Mouse (Mus musculus): Measurements from ENCODE around the gene Gm49027. TPM values are rescaled to one million over a fixed set of nuclear protein-coding genes. Genes with fewer than 3 reads are reported as not detected.

The Gm49027 gene
- polyA plus RNA-seq (2014; fragmentation: Nextera tagmentation; extraction: Ambion mirVana), result 0.27 TPM in 1 of 2 replicates, not detected in the other

DNA sequence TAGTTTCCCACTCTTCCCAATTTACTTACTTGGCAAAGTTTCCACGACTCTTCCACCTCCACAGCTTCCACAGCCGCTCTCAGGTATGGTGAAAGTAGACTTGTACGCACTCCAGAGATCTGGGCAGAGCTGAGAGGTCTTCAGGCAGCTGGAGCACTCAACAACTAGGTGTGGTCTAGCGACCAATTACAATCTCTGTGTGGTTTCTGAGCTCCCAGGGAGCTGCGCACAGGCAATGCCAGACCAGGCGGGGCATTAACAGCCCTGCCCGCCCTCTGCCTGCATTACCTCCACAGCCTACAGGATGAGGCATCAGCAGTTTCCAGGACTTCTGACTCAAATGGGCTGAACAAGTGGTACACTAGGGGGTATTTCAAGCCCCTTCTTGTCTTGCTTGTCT, at the start of gene Gm49027:
Gene Gm49027, minus strand, starts transcription at position 208 of the 400 bp plus-strand sequence.
- DNase-seq (ENCODE audit: low spot score) (no peak), ATAC-seq (ENCODE audit: insufficient read depth, low FRiP score, low TSS enrichment) (no peak)
- H3K4me1 ChIP-seq (ENCODE audit: control insufficient read depth, insufficient read depth, low read length), result peaks cover 5% of the 10 kb centered on the region; the same call in 1 of the 2 replicates
- H3K36me3 ChIP-seq (ENCODE audit: control insufficient read depth, insufficient read depth, low read length), result peaks cover 2% of the 10 kb centered on the region
- peak within 1 kb of the TSS; percentile 72 for H3K4me2 ChIP-seq (ENCODE audit: low read depth)
- WGBS, result 86% methylated on average over 7 of the region's 7 CpGs
- H3K4me3 ChIP-seq (ENCODE audit: low read depth, low read length), result peak within 1 kb of the TSS; percentile 95
- H3K9ac ChIP-seq (ENCODE audit: low read length), result peak within 1 kb of the TSS; percentile 48
- H3K9me3 ChIP-seq (ENCODE audit: control insufficient read depth, low read length), result no peaks in the 10 kb centered on the region
- H3K27me3 ChIP-seq (ENCODE audit: control insufficient read depth, insufficient read depth, low read length), result no peaks in the 10 kb centered on the region
- peak within 1 kb of the TSS; percentile 29; the same call in 1 of the 2 replicates for H3K27ac ChIP-seq (ENCODE audit: low read depth, low read length)

DNA sequence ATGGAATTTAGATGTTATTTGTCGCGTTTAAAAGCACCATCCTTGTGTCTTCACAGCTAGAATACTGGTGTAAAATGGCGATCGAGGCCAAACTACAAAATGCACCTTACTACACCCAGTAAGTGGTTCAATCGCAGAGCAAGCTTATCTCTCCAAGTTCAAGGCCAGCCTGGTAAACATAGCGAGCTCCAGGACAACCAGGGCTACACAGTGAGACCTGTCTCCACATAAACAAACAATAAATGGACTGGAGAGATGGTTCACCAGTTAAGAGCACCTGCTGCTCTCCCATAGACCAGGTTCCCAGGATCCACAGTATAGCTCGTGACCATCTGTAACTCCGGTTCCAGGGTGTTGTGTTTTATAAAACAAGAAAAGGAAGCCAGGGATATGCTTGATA, 48.1 kb upstream of the Gm49027 start:
- no peaks in the 10 kb centered on the region for H3K36me3 ChIP-seq (ENCODE audit: control insufficient read depth, insufficient read depth, low read length)
- no peak overlapping the region for H3K9ac ChIP-seq (ENCODE audit: low read length)
- no peak overlapping the region for H3K27ac ChIP-seq (ENCODE audit: low read depth, low read length)
- peak overlapping the region; percentile 72 for H3K4me3 ChIP-seq (ENCODE audit: low read depth, low read length)
- H3K4me1 ChIP-seq (ENCODE audit: control insufficient read depth, insufficient read depth, low read length), result peaks cover 9% of the 10 kb centered on the region
- no peaks in the 10 kb centered on the region for H3K9me3 ChIP-seq (ENCODE audit: control insufficient read depth, low read length)
- no peak for DNase-seq (ENCODE audit: low spot score)
- H3K4me2 ChIP-seq (ENCODE audit: low read depth), result peak overlapping the region; percentile 16; the same call in 1 of the 2 replicates
- 66% methylated on average over 8 of the region's 8 CpGs for WGBS
- H3K27me3 ChIP-seq (ENCODE audit: control insufficient read depth, insufficient read depth, low read length), result no peaks in the 10 kb centered on the region
- ATAC-seq (ENCODE audit: insufficient read depth, low FRiP score, low TSS enrichment), result no peak

- ATAC-seq (ENCODE audit: insufficient read depth, low FRiP score, low TSS enrichment) (peak; percentile 87), DNase-seq (ENCODE audit: low spot score) (peak; percentile 99)
- H3K36me3 ChIP-seq (ENCODE audit: control insufficient read depth, insufficient read depth, low read length), result no peaks in the 10 kb centered on the region
- H3K4me3 ChIP-seq (ENCODE audit: low read depth, low read length), result peak within 1 kb of the TSS; percentile 72
- peak within 1 kb of the TSS; percentile 87 for H3K4me2 ChIP-seq (ENCODE audit: low read depth)
- H3K27ac ChIP-seq (ENCODE audit: low read depth, low read length), result no peak within 1 kb of the TSS
- WGBS, result under 1% methylated on average over 54 of the region's 54 CpGs
- H3K9ac ChIP-seq (ENCODE audit: low read length), result peak within 1 kb of the TSS; percentile 68
- H3K27me3 ChIP-seq (ENCODE audit: control insufficient read depth, insufficient read depth, low read length), result no peaks in the 10 kb centered on the region
- peaks cover 9% of the 10 kb centered on the region for H3K4me1 ChIP-seq (ENCODE audit: control insufficient read depth, insufficient read depth, low read length)
- no peaks in the 10 kb centered on the region for H3K9me3 ChIP-seq (ENCODE audit: control insufficient read depth, low read length)
Observed at GRCm38 (mm10) chr5:123572357-123573186, 47.3 kb upstream of the Gm49027 start, which contains the start of gene Vps33a. TSS of gene Vps33a (minus strand) at chr5:123573038.

DNA sequence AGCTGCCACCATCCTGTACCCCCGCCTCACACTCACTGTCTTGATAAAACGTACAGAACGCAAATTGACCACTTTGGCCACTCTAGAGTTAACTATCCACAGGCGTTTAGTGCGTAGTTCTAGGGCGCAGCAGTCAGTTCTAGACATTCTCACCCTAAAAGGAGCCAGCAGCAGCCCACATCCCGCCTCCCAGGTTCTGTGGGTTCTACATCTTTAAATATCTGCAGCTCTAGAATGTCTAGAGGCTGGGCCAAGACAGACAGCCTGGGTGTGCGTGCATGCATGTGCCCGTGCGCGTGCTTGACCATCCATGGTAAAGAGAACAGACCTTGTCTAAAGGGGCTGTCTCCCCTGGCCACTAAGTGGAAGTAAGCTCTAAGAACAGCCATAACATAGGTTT, 35.8 kb upstream of the Gm49027 start:
- H3K27ac ChIP-seq (ENCODE audit: low read depth, low read length), result no peak overlapping the region
- no peak overlapping the region for H3K9ac ChIP-seq (ENCODE audit: low read length)
- H3K36me3 ChIP-seq (ENCODE audit: control insufficient read depth, insufficient read depth, low read length), result no peaks in the 10 kb centered on the region; the same call in 1 of the 2 replicates
- H3K9me3 ChIP-seq (ENCODE audit: control insufficient read depth, low read length), result no peaks in the 10 kb centered on the region
- H3K27me3 ChIP-seq (ENCODE audit: control insufficient read depth, insufficient read depth, low read length), result no peaks in the 10 kb centered on the region
- H3K4me1 ChIP-seq (ENCODE audit: control insufficient read depth, insufficient read depth, low read length), result no peaks in the 10 kb centered on the region
- ATAC-seq (ENCODE audit: insufficient read depth, low FRiP score, low TSS enrichment), result no peak
- WGBS, result 95% methylated on average over 11 of the region's 11 CpGs
- no peak overlapping the region for H3K4me2 ChIP-seq (ENCODE audit: low read depth)
- no peak overlapping the region for H3K4me3 ChIP-seq (ENCODE audit: low read depth, low read length)
- no peak for DNase-seq (ENCODE audit: low spot score)

DNA sequence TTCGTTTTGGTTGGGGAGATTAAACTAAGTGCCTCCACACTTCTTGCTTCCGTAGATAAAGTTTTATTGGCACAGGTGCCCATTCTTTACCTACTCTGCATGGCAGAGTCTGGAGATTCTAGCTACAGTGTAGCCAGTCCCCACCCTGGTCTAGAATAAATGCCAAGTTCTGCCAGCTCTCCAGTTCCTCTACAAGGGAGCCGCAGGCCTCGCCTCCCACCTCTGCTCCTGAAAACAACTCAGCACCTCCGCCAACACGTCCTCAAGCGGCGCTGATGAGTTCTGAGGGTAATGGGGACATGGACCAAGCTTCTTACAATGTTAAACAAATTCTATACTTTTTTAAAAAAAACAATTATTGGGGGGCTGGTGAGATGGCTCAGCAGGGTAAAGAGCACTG, 34.3 kb upstream of the Gm49027 start:
- no peaks in the 10 kb centered on the region; the same call in 1 of the 2 replicates for H3K36me3 ChIP-seq (ENCODE audit: control insufficient read depth, insufficient read depth, low read length)

DNA sequence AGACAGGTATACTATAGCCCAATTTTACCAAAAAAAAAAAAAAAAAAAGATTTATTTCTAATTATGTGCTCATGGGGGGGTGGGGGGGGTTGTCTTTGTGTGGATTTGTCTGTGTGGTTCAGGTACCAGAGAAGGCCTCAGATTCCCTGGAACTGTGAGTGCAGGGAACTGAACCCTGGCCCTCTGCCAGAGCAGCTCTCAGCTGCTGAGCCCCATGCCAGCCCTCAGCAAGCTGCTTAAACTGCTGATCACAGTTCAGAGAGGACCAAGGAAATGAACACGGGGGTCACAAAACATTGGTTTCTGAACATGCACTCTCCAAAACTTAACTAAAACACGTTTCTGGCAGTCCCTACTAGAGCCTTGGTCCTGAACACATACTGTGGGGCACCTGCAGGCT, 31.2 kb upstream of the Gm49027 start:
- ATAC-seq (ENCODE audit: insufficient read depth, low FRiP score, low TSS enrichment) (no peak), DNase-seq (ENCODE audit: low spot score) (no peak)
- no peak overlapping the region for H3K4me2 ChIP-seq (ENCODE audit: low read depth)
- no peaks in the 10 kb centered on the region; the same call in 1 of the 2 replicates for H3K36me3 ChIP-seq (ENCODE audit: control insufficient read depth, insufficient read depth, low read length)
- H3K27me3 ChIP-seq (ENCODE audit: control insufficient read depth, insufficient read depth, low read length), result no peaks in the 10 kb centered on the region
- no peak overlapping the region for H3K27ac ChIP-seq (ENCODE audit: low read depth, low read length)
- no peaks in the 10 kb centered on the region for H3K9me3 ChIP-seq (ENCODE audit: control insufficient read depth, low read length)
- H3K9ac ChIP-seq (ENCODE audit: low read length), result no peak overlapping the region
- no peaks in the 10 kb centered on the region for H3K4me1 ChIP-seq (ENCODE audit: control insufficient read depth, insufficient read depth, low read length)
- H3K4me3 ChIP-seq (ENCODE audit: low read depth, low read length), result no peak overlapping the region
- 84% methylated on average over 2 of the region's 2 CpGs for WGBS

More for the DNA sequence above, 34.3 kb upstream of the Gm49027 start:
- Histone ChIP-seq H3K27ac (ENCODE audit: low read depth, low read length) (no peak overlapping the region), H3K4me1 (ENCODE audit: control insufficient read depth, insufficient read depth, low read length) (no peaks in the 10 kb centered on the region), H3K4me2 (ENCODE audit: low read depth) (no peak overlapping the region), H3K4me3 (ENCODE audit: low read depth, low read length) (no peak overlapping the region), H3K9ac (ENCODE audit: low read length) (no peak overlapping the region), H3K9me3 (ENCODE audit: control insufficient read depth, low read length) (no peaks in the 10 kb centered on the region), H3K27me3 (ENCODE audit: control insufficient read depth, insufficient read depth, low read length) (no peaks in the 10 kb centered on the region)
- 95% methylated on average over 8 of the region's 8 CpGs for WGBS
- ATAC-seq (ENCODE audit: insufficient read depth, low FRiP score, low TSS enrichment) (no peak), DNase-seq (ENCODE audit: low spot score) (no peak)

DNA sequence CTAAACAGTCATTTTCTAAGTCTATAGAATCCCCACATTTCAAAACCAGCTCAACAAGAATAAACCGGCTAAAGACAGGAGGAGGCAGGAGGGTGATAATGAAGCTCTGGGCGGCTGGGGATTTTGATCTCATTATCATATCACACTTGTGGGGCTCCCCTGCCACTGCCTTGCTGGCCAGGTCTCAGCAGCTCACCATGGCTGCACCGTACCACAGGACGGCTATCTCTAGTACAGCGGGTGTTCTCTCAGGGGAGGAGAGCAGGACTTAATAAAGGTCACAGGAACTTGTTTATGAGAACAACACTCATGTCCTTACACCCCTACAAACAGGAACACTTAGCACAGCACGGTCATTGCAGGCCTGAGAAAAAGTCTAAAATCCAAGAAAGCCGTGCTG, 30.4 kb upstream of the Gm49027 start:
- H3K9me3 ChIP-seq (ENCODE audit: control insufficient read depth, low read length), result no peaks in the 10 kb centered on the region
- H3K27me3 ChIP-seq (ENCODE audit: control insufficient read depth, insufficient read depth, low read length), result no peaks in the 10 kb centered on the region
- DNase-seq (ENCODE audit: low spot score) (no peak), ATAC-seq (ENCODE audit: insufficient read depth, low FRiP score, low TSS enrichment) (no peak)
- H3K4me1 ChIP-seq (ENCODE audit: control insufficient read depth, insufficient read depth, low read length), result no peaks in the 10 kb centered on the region
- no peak overlapping the region for H3K27ac ChIP-seq (ENCODE audit: low read depth, low read length)
- 93% methylated on average over 7 of the region's 7 CpGs for WGBS
- H3K9ac ChIP-seq (ENCODE audit: low read length), result no peak overlapping the region
- H3K36me3 ChIP-seq (ENCODE audit: control insufficient read depth, insufficient read depth, low read length), result no peaks in the 10 kb centered on the region; the same call in 1 of the 2 replicates
- no peak overlapping the region for H3K4me3 ChIP-seq (ENCODE audit: low read depth, low read length)
- H3K4me2 ChIP-seq (ENCODE audit: low read depth), result no peak overlapping the region

- Histone ChIP-seq H3K27ac (ENCODE audit: low read depth, low read length) (no peak overlapping the region), H3K27me3 (ENCODE audit: control insufficient read depth, insufficient read depth, low read length) (no peaks in the 10 kb centered on the region), H3K36me3 (ENCODE audit: control insufficient read depth, insufficient read depth, low read length) (peaks cover 5% of the 10 kb centered on the region), H3K4me1 (ENCODE audit: control insufficient read depth, insufficient read depth, low read length) (no peaks in the 10 kb centered on the region), H3K4me2 (ENCODE audit: low read depth) (no peak overlapping the region), H3K9me3 (ENCODE audit: control insufficient read depth, low read length) (no peaks in the 10 kb centered on the region), H3K9ac (ENCODE audit: low read length) (no peak overlapping the region), H3K4me3 (ENCODE audit: low read depth, low read length) (no peak overlapping the region)
- DNase-seq (ENCODE audit: low spot score) (no peak), ATAC-seq (ENCODE audit: insufficient read depth, low FRiP score, low TSS enrichment) (no peak)
- 94% methylated on average over 10 of the region's 10 CpGs for WGBS
Observed at GRCm38 (mm10) chr5:123533801-123534200, 8.5 kb upstream of the Gm49027 start.

- no peak overlapping the region for H3K4me3 ChIP-seq (ENCODE audit: low read depth, low read length)
- H3K9me3 ChIP-seq (ENCODE audit: control insufficient read depth, low read length), result no peaks in the 10 kb centered on the region
- no peaks in the 10 kb centered on the region for H3K4me1 ChIP-seq (ENCODE audit: control insufficient read depth, insufficient read depth, low read length)
- no peak overlapping the region for H3K9ac ChIP-seq (ENCODE audit: low read length)
- H3K27ac ChIP-seq (ENCODE audit: low read depth, low read length), result no peak overlapping the region
- WGBS, result 87% methylated on average over 8 of the region's 8 CpGs
- H3K36me3 ChIP-seq (ENCODE audit: control insufficient read depth, insufficient read depth, low read length), result peaks cover 5% of the 10 kb centered on the region
- no peaks in the 10 kb centered on the region for H3K27me3 ChIP-seq (ENCODE audit: control insufficient read depth, insufficient read depth, low read length)
- no peak overlapping the region for H3K4me2 ChIP-seq (ENCODE audit: low read depth)
- DNase-seq (ENCODE audit: low spot score) (no peak), ATAC-seq (ENCODE audit: insufficient read depth, low FRiP score, low TSS enrichment) (no peak)
Observed at GRCm38 (mm10) chr5:123530056-123530455, 4.8 kb upstream of the Gm49027 start.

Data from neural tube, embryonic 11.5 days (tissue).